Mouse (Mus musculus) left cerebral cortex, adult 2 months (tissue): ENCODE measurements around the gene Coq10b. TPM values are rescaled to one million over a fixed set of nuclear protein-coding genes. Genes with fewer than 3 reads are reported as not detected.
"Not testable (repeated sequence)": the region's sequence is repeated elsewhere in the genome, so short reads cannot be mapped to it uniquely, and the experiment has no call there.

ENCODE experiments used
- DNase-seq, 2 experiments: peaks; one replicate each; pipeline ENCODE4 v3.0.0; 2021 to 2022; ENCODE audit warnings: low spot score in 2 of 2, mixed read lengths in 1 of 2; ENCODE audit errors: extremely low spot score in 1 of 2
- H3K27ac ChIP-seq: fragments of 200-600 bp; 2 replicates; pipeline ENCODE4 v1.8.1; 2022
- H3K4me3 ChIP-seq: fragments of 200-600 bp; 2 replicates; pipeline ENCODE4 v1.8.1; 2022
- CTCF ChIP-seq: fragments of 200-600 bp; IDR thresholded peaks from 2 replicates; pipeline ENCODE4 v1.8.1; 2022; ENCODE audit warnings: antibody characterized with exemption, mild to moderate bottlenecking, moderate library complexity
- intact Hi-C: fragments of 180-260 bp; cut with DNase I; formaldehyde crosslinking; loops from one replicate; pipeline ENCODE4 v1.15.1; 2025
- long read RNA-seq, 2 experiments: library from polyadenylated mRNA; stranded (forward); transcript quantifications; one replicate each; pipeline ENCODE4 v2.0.0; 2021; ENCODE audit warnings: borderline mapping rate in 2 of 2
- total RNA-seq, 2 experiments: library from RNA; stranded (reverse); gene quantifications; 2 replicates each; pipeline ENCODE4 v1.2.3; 2021

Coq10b gene
- 10 to 100 TPM; 32.9 to 33.8 TPM for total RNA-seq
- long read RNA-seq, experiment 1, transcript Coq10b-201 (5 exons, 1,733 nt), result major isoform, 13 of 16 reads
- long read RNA-seq, experiment 1, partial matches to known transcripts, result 0 of 16 reads
- long read RNA-seq, experiment 1, other reads (novel, unspliced or antisense), result 2 of 16 reads
- long read RNA-seq, experiment 2, transcript Coq10b-201 (5 exons, 1,733 nt), result major isoform, 10 of 15 reads
- long read RNA-seq, experiment 2, partial matches to known transcripts, result 0 of 15 reads
- long read RNA-seq, experiment 2, other reads (novel, unspliced or antisense), result 1 of 15 reads

GRCm38 (mm10) chr1:55052355-55052953 is at the start of gene Coq10b:
Coq10b (plus strand) TSS chr1:55052770.
- peak; percentile 99 for DNase-seq
- intact Hi-C loops, result loop anchor here (1.0 to 2.0 kb wide), 3 partner anchors 25 to 79 kb away; partner anchors contain the start of genes Mob4 and Sf3b1
- Histone ChIP-seq H3K27ac (peak within 1 kb of the TSS; percentile 98), H3K4me3 (peak within 1 kb of the TSS; percentile 94)
- no peak; the same call in 1 of the 2 replicates for TF ChIP-seq CTCF

- DNase-seq, intact Hi-C loops, H3K27ac ChIP-seq, H3K4me3 ChIP-seq: not testable (repeated sequence)
Measured at GRCm38 (mm10) chr1:55008313-55008712, 44.3 kb upstream of the Coq10b start.

- TF ChIP-seq CTCF, result peak; percentile 10; the same call in 1 of the 2 replicates
- no peak overlapping the region for H3K27ac ChIP-seq
- no peak for DNase-seq
- intact Hi-C loops, result no loop called here
- H3K4me3 ChIP-seq, result no peak overlapping the region
Measured at GRCm38 (mm10) chr1:55012513-55012912, 40.1 kb upstream of the Coq10b start.

- DNase-seq, result no peak
- TF ChIP-seq CTCF, result no peak
- Histone ChIP-seq H3K4me3 (no peak overlapping the region), H3K27ac (no peak overlapping the region)
- intact Hi-C loops, result no loop called here
Measured at GRCm38 (mm10) chr1:55021907-55022306, 30.7 kb upstream of the Coq10b start.

- TF ChIP-seq CTCF, result no peak; the same call in 1 of the 2 replicates
- Histone ChIP-seq H3K27ac (peak overlapping the region; percentile 99), H3K4me3 (peak overlapping the region; percentile 97)
- DNase-seq, result no peak
- intact Hi-C loops, result loop anchor here (2.0 kb wide), 2 partner anchors 61 to 105 kb away; partner anchors contain the start of gene Mob4
Measured at GRCm38 (mm10) chr1:55025656-55026430, 26.7 kb upstream of the Coq10b start.

- peak overlapping the region; percentile 97 for H3K4me3 ChIP-seq
- peak overlapping the region; percentile 99 for H3K27ac ChIP-seq
- no peak for TF ChIP-seq CTCF
- intact Hi-C loops, result loop anchor here (1.0 to 2.0 kb wide), 3 partner anchors 26 to 104 kb away; partner anchors contain the start of genes Coq10b and Mob4
- DNase-seq, result no peak
Measured at GRCm38 (mm10) chr1:55026444-55027252, 25.9 kb upstream of the Coq10b start.

- no peak for TF ChIP-seq CTCF
- DNase-seq, result peak; percentile 93 to 94
- intact Hi-C loops, result loop anchor here (1.0 to 2.0 kb wide), 3 partner anchors 25 to 103 kb away; partner anchors contain the start of genes Coq10b and Mob4
- Histone ChIP-seq H3K27ac (peak within 1 kb of the TSS; percentile 99), H3K4me3 (peak within 1 kb of the TSS; percentile 97)
Measured at GRCm38 (mm10) chr1:55027253-55027801, 25.2 kb upstream of the Coq10b start, which contains the start of gene Sf3b1. Sf3b1 (minus strand) TSS chr1:55027481.

GRCm38 (mm10) chr1:55027966-55028365 is 24.6 kb upstream of the Coq10b start:
- H3K27ac ChIP-seq, result no peak overlapping the region; the same call in 1 of the 2 replicates

GRCm38 (mm10) chr1:55028512-55029249 is 23.9 kb upstream of the Coq10b start:
- Histone ChIP-seq H3K27ac (no peak overlapping the region), H3K4me3 (no peak overlapping the region)
- no peak for DNase-seq
- intact Hi-C loops, result no loop called here
- TF ChIP-seq CTCF, result no peak

More at GRCm38 (mm10) chr1:55027966-55028365, 24.6 kb upstream of the Coq10b start:
- no peak for DNase-seq
- intact Hi-C loops, result loop anchor here (1.0 to 2.0 kb wide), 3 partner anchors 24 to 103 kb away; partner anchors contain the start of genes Coq10b and Mob4
- no peak for TF ChIP-seq CTCF
- peak overlapping the region; percentile 97; the same call in 1 of the 2 replicates for H3K4me3 ChIP-seq

- Histone ChIP-seq H3K4me3 (no peak overlapping the region), H3K27ac (no peak overlapping the region)
- intact Hi-C loops, result no loop called here
- no peak for TF ChIP-seq CTCF
- no peak for DNase-seq
Measured at GRCm38 (mm10) chr1:55029446-55029845, 23.1 kb upstream of the Coq10b start.
